Mouse (Mus musculus) brain, embryonic 14.5 days (tissue): ENCODE results near the gene Birc3.

Experiments used
- CTCF ChIP-seq: fragments of 200-500 bp; IDR thresholded peaks from 2 replicates; pipeline ENCODE4 v1.5.1; 2012; ENCODE audit warnings: inconsistent platforms, mild to moderate bottlenecking, moderate library complexity, borderline replicate concordance; ENCODE audit not compliant: insufficient read depth, insufficient read length; ENCODE audit errors: extremely low read depth
- POLR2A ChIP-seq: fragments of 200-500 bp; IDR thresholded peaks from 2 replicates; pipeline ENCODE4 v1.6.1; 2012; ENCODE audit warnings: mild to moderate bottlenecking, inconsistent platforms, borderline replicate concordance; ENCODE audit not compliant: poor library complexity, insufficient read depth, insufficient read length, severe bottlenecking; ENCODE audit errors: extremely low read depth

GRCm38 (mm10) chr9:7835302-7835701 is 37.7 kb downstream of the Birc3 start:
- TF ChIP-seq CTCF (no peak), POLR2A (no peak)
